In the genomic region with DNA sequence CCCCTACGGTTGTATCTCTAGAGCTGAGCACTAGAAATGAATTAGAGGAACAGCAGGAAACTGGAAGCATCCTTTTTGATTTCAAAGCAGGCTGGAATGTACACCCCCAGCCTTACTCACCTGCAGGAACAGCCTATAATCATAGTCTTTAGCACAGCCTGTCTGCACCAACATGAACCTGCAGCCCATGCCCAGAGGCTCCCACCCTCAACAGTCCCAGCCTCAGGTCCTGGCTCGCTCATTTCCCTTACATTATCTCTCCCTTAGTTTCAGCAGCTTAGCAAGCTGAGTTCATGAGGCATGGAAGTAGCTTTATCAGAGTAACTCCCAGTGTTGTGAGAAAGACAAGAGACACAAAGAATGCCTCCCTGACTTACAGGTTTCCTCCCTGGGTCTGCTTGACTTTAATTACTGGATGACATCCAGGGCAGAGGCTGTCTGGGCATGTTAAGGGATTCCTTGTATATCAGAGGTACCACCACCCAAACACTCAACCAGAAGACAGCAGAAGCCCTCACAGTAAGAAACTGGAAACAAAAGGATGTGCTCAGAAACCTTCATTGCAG, we compare ENCODE assay signal across 25 mouse cellular contexts.
DNase-seq lines count a peak whose midpoint lies in the region; ATAC-seq and TF ChIP-seq lines count a peak whose summit lies in the region.
"Had no signal": no experiment of that assay in that cellular context is flagged by ENCODE, and none has a peak within 500 bp of the region (broad histone marks: within the 10 kb centered on the region; RNA-seq: fewer than 3 reads in every experiment).

No protein-coding gene starts in this region.

- no peaks in the 10 kb centered on the region for H3K4me1 ChIP-seq in forebrain, embryonic 13.5 days
- no peaks in the 10 kb centered on the region for H3K4me1 ChIP-seq in forebrain, embryonic 10.5 days
- no peaks in the 10 kb centered on the region for H3K4me1 ChIP-seq in heart, embryonic 16.5 days (ENCODE audit: control insufficient read depth, insufficient read depth, low read length)
- no peaks in the 10 kb centered on the region for H3K4me1 ChIP-seq in kidney, postnatal 0 days (replicated peaks; ENCODE audit: insufficient read depth, low read length)
- H3K4me1 ChIP-seq in forebrain, embryonic 16.5 days (replicated peaks; ENCODE audit: control insufficient read depth, insufficient read depth, low read length), result peaks cover 4% of the 10 kb centered on the region
- no peaks in the 10 kb centered on the region for H3K4me1 ChIP-seq in midbrain, embryonic 15.5 days
- H3K4me1 ChIP-seq: liver, embryonic 13.5 days; lung, embryonic 15.5 days; midbrain, embryonic 12.5 days; neural tube, embryonic 12.5 days had no signal

- 0 out of 2 replicates have a peak, but pooled peaks have one; percentile 43 for ATAC-seq in forebrain, embryonic 13.5 days
- ATAC-seq in heart, embryonic 16.5 days (replicated peaks; ENCODE audit: extremely low read depth, insufficient read depth, low FRiP score), result peak; percentile 65
- ATAC-seq in kidney, postnatal 0 days (replicated peaks; ENCODE audit: low FRiP score, low read depth), result 0 out of 2 replicates have a peak, but pooled peaks have one; percentile 33
- peak; percentile 31; the same call in 1 of the 2 replicates for ATAC-seq in forebrain, embryonic 16.5 days
- ATAC-seq in midbrain, embryonic 15.5 days (replicated peaks), result no peak
- ATAC-seq: activated CD4-positive, CD25-positive, alpha-beta regulatory T cell, adult 4 months had no signal

- no peaks in the 10 kb centered on the region for H3K9me3 ChIP-seq in forebrain, embryonic 13.5 days (replicated peaks)
- H3K9me3 ChIP-seq in forebrain, embryonic 10.5 days, result no peaks in the 10 kb centered on the region
- H3K9me3 ChIP-seq in heart, embryonic 16.5 days (replicated peaks; ENCODE audit: control insufficient read depth, low read length), result no peaks in the 10 kb centered on the region
- no peaks in the 10 kb centered on the region for H3K9me3 ChIP-seq in kidney, postnatal 0 days (replicated peaks; ENCODE audit: low read length)
- H3K9me3 ChIP-seq in forebrain, embryonic 16.5 days (ENCODE audit: control insufficient read depth, low read length), result no peaks in the 10 kb centered on the region
- no peaks in the 10 kb centered on the region for H3K9me3 ChIP-seq in midbrain, embryonic 15.5 days
- H3K9me3 ChIP-seq: G1E; hindbrain, embryonic 12.5 days; limb, embryonic 12.5 days; liver, embryonic 13.5 days; lung, embryonic 15.5 days; midbrain, embryonic 12.5 days; neural tube, embryonic 12.5 days had no signal

- H3K4me2 ChIP-seq in forebrain, embryonic 13.5 days, result no peak overlapping the region
- no peak overlapping the region for H3K4me2 ChIP-seq in heart, embryonic 16.5 days (ENCODE audit: low read depth, low read length)
- H3K4me2 ChIP-seq in kidney, postnatal 0 days (ENCODE audit: low read length), result no peak overlapping the region
- H3K4me2 ChIP-seq in forebrain, embryonic 16.5 days (ENCODE audit: low read length), result no peak overlapping the region
- H3K4me2 ChIP-seq in midbrain, embryonic 15.5 days, result no peak overlapping the region
- H3K4me2 ChIP-seq: hindbrain, embryonic 12.5 days; limb, embryonic 12.5 days; liver, embryonic 13.5 days; lung, embryonic 15.5 days; midbrain, embryonic 12.5 days; neural tube, embryonic 12.5 days had no signal

- intact Hi-C loops in heart, postnatal 14 days (cut with DNase I), result no loop called here

- no peak overlapping the region for H3K9ac ChIP-seq in forebrain, embryonic 13.5 days
- no peak overlapping the region for H3K9ac ChIP-seq in heart, embryonic 16.5 days (ENCODE audit: low read length)
- H3K9ac ChIP-seq in kidney, postnatal 0 days (ENCODE audit: low read depth, low read length), result no peak overlapping the region
- no peak overlapping the region for H3K9ac ChIP-seq in forebrain, embryonic 16.5 days (replicated peaks; ENCODE audit: low read depth, low read length)
- no peak overlapping the region for H3K9ac ChIP-seq in midbrain, embryonic 15.5 days
- H3K9ac ChIP-seq: hindbrain, embryonic 12.5 days; limb, embryonic 12.5 days; liver, embryonic 13.5 days; lung, embryonic 15.5 days; midbrain, embryonic 12.5 days; neural tube, embryonic 12.5 days had no signal

- H3K4me3 ChIP-seq in forebrain, embryonic 13.5 days, result no peak overlapping the region
- H3K4me3 ChIP-seq in forebrain, embryonic 10.5 days, result no peak overlapping the region
- no peak overlapping the region for H3K4me3 ChIP-seq in heart, embryonic 16.5 days (ENCODE audit: low read length)
- H3K4me3 ChIP-seq in kidney, postnatal 0 days (replicated peaks; ENCODE audit: low read depth, low read length), result no peak overlapping the region
- H3K4me3 ChIP-seq in forebrain, embryonic 16.5 days (replicated peaks; ENCODE audit: low read length), result no peak overlapping the region
- no peak overlapping the region for H3K4me3 ChIP-seq in midbrain, embryonic 15.5 days
- H3K4me3 ChIP-seq: erythroblast, embryonic 14.5 days; hindbrain, embryonic 12.5 days; limb, embryonic 12.5 days; liver, embryonic 13.5 days; lung, embryonic 15.5 days; midbrain, embryonic 12.5 days; neural tube, embryonic 12.5 days had no signal

- H3K36me3 ChIP-seq in forebrain, embryonic 13.5 days (ENCODE audit: poor library complexity, severe bottlenecking), result no peaks in the 10 kb centered on the region
- H3K36me3 ChIP-seq in forebrain, embryonic 10.5 days (replicated peaks), result no peaks in the 10 kb centered on the region
- no peaks in the 10 kb centered on the region for H3K36me3 ChIP-seq in heart, embryonic 16.5 days (ENCODE audit: control insufficient read depth, insufficient read depth)
- H3K36me3 ChIP-seq in kidney, postnatal 0 days (ENCODE audit: insufficient read depth, low read length), result no peaks in the 10 kb centered on the region
- no peaks in the 10 kb centered on the region for H3K36me3 ChIP-seq in forebrain, embryonic 16.5 days (ENCODE audit: control insufficient read depth, insufficient read depth)
- no peaks in the 10 kb centered on the region for H3K36me3 ChIP-seq in midbrain, embryonic 15.5 days (replicated peaks)
- H3K36me3 ChIP-seq: G1E; hindbrain, embryonic 12.5 days; limb, embryonic 12.5 days; liver, embryonic 13.5 days; lung, embryonic 15.5 days; midbrain, embryonic 12.5 days; neural tube, embryonic 12.5 days had no signal

- TF ChIP-seq CTCF in kidney, postnatal 0 days (IDR thresholded peaks at IDR 0.05; ENCODE audit: low read depth), result 0 out of 2 replicates have a peak, but pooled peaks have one; percentile 24

- no peak for DNase-seq in forebrain, embryonic 10.5 days (ENCODE audit: extremely low spot score, low spot score)
- no peak for DNase-seq in heart, postnatal 14 days
- peak; percentile 64 for DNase-seq in kidney, postnatal 0 days (ENCODE audit: low spot score)
- no peak for DNase-seq in kidney, adult 18-20 months
- DNase-seq: adrenal gland, postnatal 14 days; cerebellum, adult 11 months; cerebellum, postnatal 14 days; gastrocnemius, postnatal 10 days; heart, adult 11 months; kidney, postnatal 25 days; liver, embryonic 13.5 days; right cerebral cortex, postnatal 4 days; thymus, postnatal 25 days had no signal

- peak overlapping the region; percentile 11; the same call in 1 of the 2 replicates for H3K27ac ChIP-seq in forebrain, embryonic 13.5 days
- no peak overlapping the region for H3K27ac ChIP-seq in forebrain, embryonic 10.5 days
- H3K27ac ChIP-seq in heart, embryonic 16.5 days (ENCODE audit: low read length), result no peak overlapping the region
- no peak overlapping the region for H3K27ac ChIP-seq in kidney, postnatal 0 days
- H3K27ac ChIP-seq in forebrain, embryonic 16.5 days (ENCODE audit: low read length), result peak overlapping the region; percentile 66
- H3K27ac ChIP-seq in midbrain, embryonic 15.5 days, result no peak overlapping the region
- H3K27ac ChIP-seq: hindbrain, embryonic 12.5 days; limb, embryonic 12.5 days; liver, embryonic 13.5 days; lung, embryonic 15.5 days; midbrain, embryonic 12.5 days; neural tube, embryonic 12.5 days had no signal

- H3K27me3 ChIP-seq in forebrain, embryonic 13.5 days, result no peaks in the 10 kb centered on the region
- H3K27me3 ChIP-seq in forebrain, embryonic 10.5 days (ENCODE audit: poor library complexity, severe bottlenecking), result no peaks in the 10 kb centered on the region
- no peaks in the 10 kb centered on the region for H3K27me3 ChIP-seq in heart, embryonic 16.5 days (ENCODE audit: control insufficient read depth, insufficient read depth, low read length)
- no peaks in the 10 kb centered on the region for H3K27me3 ChIP-seq in kidney, postnatal 0 days (ENCODE audit: insufficient read depth, low read length)
- no peaks in the 10 kb centered on the region for H3K27me3 ChIP-seq in forebrain, embryonic 16.5 days (replicated peaks; ENCODE audit: control insufficient read depth, insufficient read depth, low read length)
- H3K27me3 ChIP-seq in midbrain, embryonic 15.5 days (replicated peaks), result no peaks in the 10 kb centered on the region
- H3K27me3 ChIP-seq: hindbrain, embryonic 12.5 days; liver, embryonic 13.5 days; lung, embryonic 15.5 days; midbrain, embryonic 12.5 days; neural tube, embryonic 12.5 days had no signal

- WGBS in forebrain, embryonic 13.5 days, result 81% methylated on average over 2 of the region's 2 CpGs
- 60% methylated on average over 2 of the region's 2 CpGs for WGBS in forebrain, embryonic 10.5 days
- WGBS in heart, embryonic 16.5 days, result 34% methylated on average over 2 of the region's 2 CpGs
- WGBS in kidney, postnatal 0 days, result 51% methylated on average over 2 of the region's 2 CpGs
- WGBS in forebrain, embryonic 16.5 days, result 81% methylated on average over 2 of the region's 2 CpGs
- 63% methylated on average over 2 of the region's 2 CpGs for WGBS in midbrain, embryonic 15.5 days

Comparison
In these comparisons a context has a peak if more than half of its experiments do, and no peak if none do; other contexts are left out.
1. H3K27ac ChIP-seq: peak in forebrain, embryonic 13.5 days (single experiment) and forebrain, embryonic 16.5 days (single experiment); none in forebrain, embryonic 10.5 days (single experiment), heart, embryonic 16.5 days (single experiment), kidney, postnatal 0 days (single experiment) and midbrain, embryonic 15.5 days (single experiment).